Mouse (Mus musculus): ENCODE data around the gene Gm47841.

- TF ChIP-seq CTCF (IDR thresholded peaks at IDR 0.05; ENCODE audit: control insufficient read depth, insufficient read depth, insufficient replicate concordance, low read depth, low read length) (no peak), POLR2A (IDR thresholded peaks at IDR 0.05; ENCODE audit: control insufficient read depth, low read depth, low read length) (no peak)
These were observed 28.5 kb upstream of the Gm47841 start for GRCm38 (mm10) chr15:101075656-101076055.
